Mouse (Mus musculus) adrenal gland, postnatal 14 days (tissue): ENCODE results near the gene Tenm2. TPM values are rescaled to one million over a fixed set of nuclear protein-coding genes. Genes with fewer than 3 reads are reported as not detected.

Experiments used
- DNase-seq: peaks from one replicate; pipeline ENCODE4 v3.0.0; 2021; ENCODE audit warnings: mixed read lengths
- total RNA-seq: library from RNA; stranded (reverse); gene quantifications from 2 replicates; pipeline ENCODE4 v1.2.3, GENCODE M21; 2021

Tenm2 gene
- total RNA-seq, 1 experiment from 2014 or later = 0.41 TPM

DNA sequence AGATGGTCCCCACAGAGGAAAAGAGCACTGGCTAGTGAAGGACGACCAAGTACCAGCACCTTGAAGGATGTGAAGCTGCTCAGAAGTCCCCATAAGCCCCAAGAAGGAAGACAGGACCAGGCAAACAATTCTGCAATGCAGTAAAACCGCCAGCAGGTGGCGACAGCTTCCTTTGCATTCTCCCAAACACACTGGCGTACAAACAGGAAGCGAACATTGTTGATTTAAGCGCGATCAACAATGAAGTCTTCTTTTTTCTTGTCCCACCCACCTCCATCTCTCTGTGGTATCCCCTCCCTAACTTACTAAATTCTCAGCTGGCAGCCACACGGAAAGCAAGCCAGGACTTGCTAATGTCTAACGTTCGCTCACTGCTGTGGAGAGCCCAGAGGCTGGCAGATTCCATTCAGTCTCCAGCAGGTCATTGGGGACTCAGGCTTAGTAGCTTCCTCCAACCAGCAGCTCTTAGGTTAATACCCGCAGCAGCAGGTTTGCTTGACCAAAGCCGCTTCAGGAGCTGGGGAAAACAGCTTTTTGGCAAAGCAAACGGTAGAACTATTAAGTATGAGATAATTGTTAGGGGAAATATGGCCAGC lies 1190.0 kb downstream of the Tenm2 start:
- DNase-seq = peak; percentile 77

- peak; percentile 21 for DNase-seq
Observed at GRCm38 (mm10) chr11:36041411-36041810, 1194.4 kb downstream of the Tenm2 start.

DNA sequence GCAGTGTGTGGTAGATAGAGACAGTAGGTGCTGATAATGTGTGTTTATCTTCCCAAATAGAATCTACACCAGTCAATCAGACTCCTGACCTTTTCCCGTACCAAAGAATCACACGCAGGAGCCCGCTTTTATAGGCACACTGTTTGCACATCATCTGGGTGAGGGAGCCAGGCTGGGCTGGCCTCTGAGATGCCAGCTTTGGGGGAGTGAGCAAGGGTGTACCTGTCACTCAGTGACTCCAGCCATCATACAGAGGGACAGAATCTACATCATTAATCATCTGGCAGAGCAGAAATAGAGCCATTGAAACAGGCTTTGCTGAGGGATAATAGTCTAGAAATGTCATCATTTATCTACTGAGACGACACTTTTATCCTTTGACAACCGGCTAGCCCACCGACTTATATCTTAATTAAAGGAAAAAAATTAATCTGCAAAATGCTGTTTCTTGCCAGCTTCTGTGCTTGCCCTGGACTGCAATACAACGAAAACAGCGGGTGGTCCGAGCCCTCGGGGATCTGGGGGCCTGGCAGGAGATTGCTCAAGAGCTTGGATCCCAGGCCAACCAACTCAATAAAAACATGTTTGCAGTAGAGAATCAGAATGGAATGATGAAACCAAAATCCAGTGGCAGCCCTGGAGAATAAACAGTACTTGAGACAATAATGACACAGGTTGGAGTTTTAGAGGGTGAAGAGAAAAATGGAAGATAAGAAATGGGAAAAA lies 1195.1 kb downstream of the Tenm2 start:
- DNase-seq = no peak

- no peak for DNase-seq
Observed at GRCm38 (mm10) chr11:36039825-36040224, 1195.9 kb downstream of the Tenm2 start.

- DNase-seq = no peak
Observed at GRCm38 (mm10) chr11:36038386-36038785, 1197.4 kb downstream of the Tenm2 start.

DNA sequence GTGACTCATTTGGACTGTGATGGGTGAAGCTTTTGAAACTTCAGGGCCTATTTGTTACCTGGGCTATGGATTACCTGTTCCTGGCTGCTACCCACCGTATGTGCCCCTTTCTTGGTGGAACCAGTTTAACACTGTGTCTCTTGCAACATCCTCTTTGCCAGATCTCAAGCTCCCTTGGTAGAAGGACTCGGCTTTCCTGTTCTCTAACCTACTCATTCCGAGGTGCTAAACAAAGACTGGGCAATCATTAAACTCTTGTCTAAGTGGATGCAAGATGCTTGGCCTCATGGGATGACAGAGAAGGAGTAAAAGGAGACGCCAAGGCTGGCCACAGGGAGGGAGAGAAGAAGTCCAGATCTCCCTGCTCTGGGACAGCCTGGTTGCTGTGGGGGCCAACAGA lies 1198.5 kb downstream of the Tenm2 start:
- DNase-seq = no peak

DNA sequence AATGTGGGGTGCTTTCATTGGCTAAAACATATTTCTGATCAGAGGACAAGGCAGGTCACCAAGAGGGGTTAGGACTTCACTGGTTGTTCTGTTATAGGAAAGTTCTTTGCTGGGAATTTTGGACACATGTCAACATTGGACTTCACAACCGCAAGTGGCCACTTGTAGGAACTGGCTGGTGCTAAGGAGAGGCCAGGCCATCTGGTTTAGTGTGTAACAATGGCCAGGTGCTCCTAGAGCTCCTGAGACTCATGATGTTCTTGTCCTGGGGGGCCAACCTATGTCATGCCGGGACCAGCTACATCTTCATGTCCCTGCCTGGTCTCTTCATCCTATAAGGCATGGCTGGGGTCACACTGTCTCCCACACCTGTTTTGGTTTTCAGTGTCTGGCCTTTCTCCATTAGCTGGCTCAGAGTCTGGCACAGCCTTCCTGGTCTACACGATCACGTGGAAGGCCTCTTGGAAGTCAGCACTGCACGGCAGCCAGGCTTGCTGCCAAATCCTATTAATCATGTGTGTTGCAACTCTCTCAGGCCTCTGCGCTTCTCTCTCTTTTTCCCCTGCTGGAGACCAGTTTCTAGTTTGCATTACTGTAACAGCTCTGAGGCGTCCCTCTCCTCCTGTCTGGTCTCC lies 1199.6 kb downstream of the Tenm2 start:
- peak; percentile 95 for DNase-seq

DNA sequence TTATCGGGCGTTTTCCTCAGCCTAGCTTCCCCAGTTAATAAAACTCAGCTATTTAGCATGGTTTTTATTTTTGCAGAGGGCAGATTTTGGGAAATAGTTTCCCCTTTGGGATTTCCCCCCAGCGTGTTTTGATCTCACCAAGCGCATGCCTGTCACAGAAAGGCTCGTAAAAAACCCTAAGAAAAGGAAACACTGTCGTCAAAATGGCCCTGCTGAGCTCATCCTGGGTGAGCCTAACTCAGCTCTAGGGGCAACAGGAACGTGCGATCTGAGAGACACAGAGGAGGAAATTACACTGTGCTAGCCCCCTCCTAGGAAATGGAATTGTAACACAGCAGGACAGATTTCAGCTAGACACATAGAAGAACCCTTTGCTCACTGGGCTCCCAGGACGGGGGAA lies 1204.0 kb downstream of the Tenm2 start:
- DNase-seq = no peak

DNA sequence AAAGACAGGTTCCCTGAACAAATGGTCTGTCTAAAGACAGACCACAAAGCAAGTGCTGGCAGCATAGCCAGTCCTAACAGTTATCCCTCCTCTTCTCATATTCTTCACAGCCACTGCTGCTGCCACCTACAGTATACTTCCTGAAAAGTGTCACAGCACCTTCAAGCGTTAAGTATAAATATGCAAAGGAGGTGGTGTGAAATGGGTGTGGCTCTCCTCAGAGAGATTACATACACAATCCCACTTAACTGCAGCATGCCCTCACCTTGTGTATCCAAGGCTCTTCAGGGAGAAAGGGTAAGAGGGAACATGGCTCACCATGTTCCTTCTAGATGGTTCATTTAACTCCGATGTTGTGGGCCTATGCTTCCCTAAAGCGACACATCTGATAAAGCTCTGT lies 1215.8 kb downstream of the Tenm2 start:
- no peak for DNase-seq

DNA sequence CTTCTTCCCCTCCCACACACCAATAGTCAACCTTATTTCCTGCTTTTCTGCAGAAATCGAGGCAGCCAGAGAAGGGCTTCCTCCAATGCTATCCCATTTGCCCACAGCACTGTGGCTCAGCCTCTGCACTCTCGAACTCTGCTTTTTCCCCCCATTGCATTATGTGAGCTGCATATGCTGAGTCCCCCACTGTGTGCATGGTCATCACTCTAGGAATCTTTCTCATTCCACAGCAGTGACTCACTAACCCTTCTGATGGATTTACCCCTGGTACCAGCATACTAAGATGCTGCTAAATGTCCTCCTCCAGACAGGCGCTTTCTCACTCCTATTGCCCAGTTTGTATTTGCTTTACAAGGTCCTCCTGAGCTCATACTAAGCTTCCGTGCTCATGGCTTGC lies 1222.6 kb downstream of the Tenm2 start:
- DNase-seq = no peak

DNA sequence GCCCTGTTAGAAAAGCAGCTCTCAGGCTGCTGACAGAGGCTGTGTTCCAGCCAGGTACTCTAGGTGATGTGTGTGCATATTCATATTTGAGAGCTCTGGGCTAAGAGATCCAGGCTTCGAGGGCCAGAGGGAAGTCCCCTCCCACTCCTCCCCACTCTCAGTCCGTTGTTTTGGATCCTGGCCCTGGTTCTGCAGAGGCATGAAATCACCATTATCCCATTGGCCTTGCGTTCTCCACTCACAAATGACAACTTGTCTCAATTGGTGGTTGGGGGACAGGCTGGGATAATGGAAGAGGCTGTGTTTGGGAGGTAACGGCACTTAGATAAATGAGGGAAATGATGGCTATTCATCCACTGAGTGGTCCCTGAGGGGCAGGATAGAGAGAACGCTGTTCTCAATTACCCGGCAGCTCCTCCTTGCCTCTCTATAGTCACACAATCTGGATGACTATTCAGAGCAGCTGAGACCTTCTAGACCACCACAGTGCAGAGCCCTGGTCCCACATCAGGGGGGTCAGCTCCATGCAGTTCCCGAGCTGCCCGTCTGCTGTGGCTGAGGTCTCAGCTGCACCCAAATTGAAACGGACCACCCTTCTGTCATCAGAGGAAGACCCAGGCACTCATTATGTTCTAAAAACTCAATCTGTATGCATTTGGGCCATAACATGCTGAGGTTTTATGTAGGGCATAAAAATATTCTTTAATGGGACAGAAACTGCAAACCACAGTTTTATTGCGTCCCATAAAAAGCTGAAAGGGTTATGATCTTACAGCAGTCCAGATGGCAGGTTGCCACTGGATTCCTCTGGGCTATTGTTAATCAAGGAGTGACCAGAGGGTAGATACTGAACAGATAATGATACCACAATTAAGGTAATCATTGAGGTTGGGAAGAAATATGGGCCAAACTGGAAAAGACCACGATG lies 1226.2 kb downstream of the Tenm2 start:
- DNase-seq = no peak

GRCm38 (mm10) chr11:36002900-36003299 lies 1232.9 kb downstream of the Tenm2 start:
- DNase-seq = no peak

- peak; percentile 93 for DNase-seq
Observed at GRCm38 (mm10) chr11:36001282-36001970, 1234.3 kb downstream of the Tenm2 start.

DNA sequence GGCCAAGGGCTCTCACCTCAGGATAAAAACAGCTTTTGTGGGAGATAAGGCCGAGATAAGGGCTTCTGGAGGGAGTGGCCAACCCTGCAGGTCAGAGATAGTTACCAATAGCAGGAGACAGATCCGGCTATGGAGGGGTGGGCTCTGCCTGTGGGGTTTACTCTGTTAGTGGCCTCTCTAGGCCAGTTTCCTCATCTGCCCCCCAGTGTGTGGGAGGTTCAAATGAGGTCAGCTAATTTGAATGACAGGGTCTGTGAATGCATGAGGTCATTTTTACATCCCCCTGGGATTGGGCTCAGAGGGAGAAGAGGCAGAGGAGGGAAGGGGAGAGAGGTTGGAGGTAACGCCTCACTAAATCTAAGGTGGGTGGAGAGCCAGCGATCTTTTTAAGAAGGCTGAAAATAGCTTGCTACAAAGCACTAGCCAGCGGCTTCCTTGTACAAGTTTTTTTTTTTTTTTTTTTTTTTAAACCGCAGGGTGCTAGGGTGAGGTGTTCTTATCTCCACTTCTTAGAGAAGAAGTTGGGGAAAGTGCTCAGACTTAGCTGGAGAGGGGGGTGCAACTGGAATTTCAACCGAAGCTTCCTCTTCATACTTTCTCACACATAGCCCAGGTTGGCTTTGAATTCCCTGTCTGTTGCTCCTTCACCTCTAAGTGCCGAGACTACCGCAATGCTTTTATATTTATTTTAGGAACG lies 1235.0 kb downstream of the Tenm2 start:
- DNase-seq = no peak

GRCm38 (mm10) chr11:36000038-36000437 lies 1235.7 kb downstream of the Tenm2 start:
- no peak for DNase-seq

GRCm38 (mm10) chr11:35998048-35998447 lies 1237.7 kb downstream of the Tenm2 start:
- no peak for DNase-seq

- DNase-seq = no peak
Observed at GRCm38 (mm10) chr11:35995310-35995709, 1240.5 kb downstream of the Tenm2 start.

- DNase-seq = no peak
Observed at GRCm38 (mm10) chr11:35991846-35992245, 1243.9 kb downstream of the Tenm2 start.

- no peak for DNase-seq
Observed at GRCm38 (mm10) chr11:35989967-35990366, 1245.8 kb downstream of the Tenm2 start.

DNA sequence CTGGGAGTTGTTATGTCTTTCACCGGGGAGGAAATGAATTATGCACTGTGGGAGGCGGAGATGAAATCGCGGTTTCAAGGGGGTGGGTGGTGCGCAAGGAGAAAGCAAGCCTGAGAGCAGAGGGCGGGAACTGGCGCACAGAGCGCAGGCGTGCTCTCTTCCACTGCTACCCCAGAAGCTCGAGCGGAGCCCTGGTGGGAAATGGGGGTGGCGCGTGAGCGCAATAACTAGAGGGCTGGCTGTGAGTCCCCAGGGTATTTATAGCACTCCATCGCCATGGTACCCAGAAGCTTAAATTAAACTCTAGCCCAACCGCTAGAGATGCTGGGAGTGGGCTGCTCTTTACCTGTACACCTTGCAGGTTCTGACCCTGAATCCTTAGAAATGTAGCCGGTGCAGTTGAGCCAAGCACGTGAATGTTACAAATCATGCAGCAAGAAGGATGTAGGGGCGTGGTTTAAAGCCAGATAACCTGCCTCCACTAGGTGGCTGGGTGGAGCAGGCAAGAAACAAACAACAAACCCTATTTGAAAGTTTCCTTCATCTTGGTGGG lies 1249.8 kb downstream of the Tenm2 start:
- DNase-seq = peak; percentile 64

DNA sequence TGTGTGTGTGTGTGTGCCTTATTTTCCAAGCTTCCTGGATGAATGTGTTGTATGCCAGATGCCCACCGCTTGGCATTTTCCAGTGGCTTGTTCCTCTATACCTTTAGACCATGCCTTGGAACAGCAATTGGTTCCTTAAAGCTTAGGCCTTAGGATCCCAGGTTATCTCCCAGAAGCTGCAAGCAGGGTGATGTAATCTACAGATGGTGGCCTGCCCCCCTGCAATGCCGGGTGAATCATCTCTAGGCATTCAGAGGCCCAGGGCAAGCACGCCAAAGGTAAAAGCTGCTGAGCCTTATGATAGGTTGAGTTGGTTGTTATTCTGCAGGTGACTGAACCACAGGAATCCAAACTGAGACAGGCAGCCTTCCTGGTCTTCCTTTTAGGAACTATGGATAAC lies 1253.0 kb downstream of the Tenm2 start:
- no peak for DNase-seq
